Mouse (Mus musculus): ENCODE data around the gene Gm37240.

- TF ChIP-seq CTCF (IDR thresholded peaks at IDR 0.05; ENCODE audit: low read depth, low read length) (no peak), GATA1 (IDR thresholded peaks at IDR 0.05; ENCODE audit: borderline replicate concordance, low read length) (no peak)
These were observed 66.3 kb downstream of the Gm37240 start for GRCm38 (mm10) chr3:85820839-85821548.
